Comparison of ENCODE assay signal across 16 mouse cellular contexts in genomic region chr10:17355476-17355875, GRCm38 (mm10).
DNase-seq lines count a peak whose midpoint lies in the region; ATAC-seq lines count a peak whose summit lies in the region.
"Had no signal": no experiment of that assay in that cellular context is flagged by ENCODE, and none has a peak within 500 bp of the region (broad histone marks: within the 10 kb centered on the region; RNA-seq: fewer than 3 reads in every experiment).

No protein-coding gene starts in this region.

- H3K9me3 ChIP-seq in forebrain, embryonic 14.5 days (replicated peaks; ENCODE audit: control insufficient read depth, low read length), result no peaks in the 10 kb centered on the region
- H3K9me3 ChIP-seq in forebrain, embryonic 11.5 days (ENCODE audit: control insufficient read depth, low read length), result no peaks in the 10 kb centered on the region
- H3K9me3 ChIP-seq in kidney, embryonic 15.5 days (replicated peaks), result no peaks in the 10 kb centered on the region
- H3K9me3 ChIP-seq in kidney, embryonic 14.5 days (ENCODE audit: control insufficient read depth, low read length), result no peaks in the 10 kb centered on the region
- H3K9me3 ChIP-seq: heart, embryonic 12.5 days; hindbrain, embryonic 15.5 days; liver, embryonic 15.5 days; midbrain, embryonic 12.5 days had no signal

- no peaks in the 10 kb centered on the region for H3K36me3 ChIP-seq in forebrain, embryonic 14.5 days (ENCODE audit: control insufficient read depth, insufficient read depth, low read length)
- H3K36me3 ChIP-seq in forebrain, embryonic 11.5 days (ENCODE audit: control insufficient read depth, insufficient read depth, low read length), result no peaks in the 10 kb centered on the region
- H3K36me3 ChIP-seq in kidney, embryonic 15.5 days, result no peaks in the 10 kb centered on the region
- no peaks in the 10 kb centered on the region for H3K36me3 ChIP-seq in kidney, embryonic 14.5 days (ENCODE audit: control insufficient read depth, insufficient read depth, low read length)
- H3K36me3 ChIP-seq: heart, embryonic 12.5 days; hindbrain, embryonic 15.5 days; liver, embryonic 15.5 days; midbrain, embryonic 12.5 days had no signal

- no peak overlapping the region for H3K9ac ChIP-seq in forebrain, embryonic 14.5 days (ENCODE audit: low read length)
- H3K9ac ChIP-seq in forebrain, embryonic 11.5 days (ENCODE audit: low read length), result no peak overlapping the region
- H3K9ac ChIP-seq in kidney, embryonic 15.5 days, result no peak overlapping the region
- no peak overlapping the region for H3K9ac ChIP-seq in kidney, embryonic 14.5 days (ENCODE audit: low read depth, low read length)
- H3K9ac ChIP-seq: heart, embryonic 12.5 days; hindbrain, embryonic 15.5 days; liver, embryonic 15.5 days; midbrain, embryonic 12.5 days had no signal

- H3K4me3 ChIP-seq in forebrain, embryonic 14.5 days (ENCODE audit: low read depth, low read length), result no peak overlapping the region
- H3K4me3 ChIP-seq in forebrain, embryonic 11.5 days (ENCODE audit: low read depth, low read length), result no peak overlapping the region
- H3K4me3 ChIP-seq in kidney, embryonic 15.5 days (replicated peaks), result no peak overlapping the region
- H3K4me3 ChIP-seq in kidney, embryonic 14.5 days (ENCODE audit: low read length), result no peak overlapping the region
- H3K4me3 ChIP-seq: heart, embryonic 12.5 days; hindbrain, embryonic 15.5 days; layer of hippocampus, adult 2 months; liver, embryonic 15.5 days; midbrain, embryonic 12.5 days had no signal

- no peak for ATAC-seq in forebrain, embryonic 14.5 days
- ATAC-seq in forebrain, embryonic 11.5 days (replicated peaks; ENCODE audit: low FRiP score), result no peak
- no peak for ATAC-seq in kidney, embryonic 15.5 days (replicated peaks; ENCODE audit: low FRiP score)
- ATAC-seq in kidney, embryonic 14.5 days (ENCODE audit: low FRiP score, low TSS enrichment), result no peak
- ATAC-seq: activated CD4-positive, CD25-positive, alpha-beta regulatory T cell, adult 4 months had no signal

- H3K27me3 ChIP-seq in forebrain, embryonic 14.5 days (replicated peaks; ENCODE audit: control insufficient read depth, insufficient read depth, low read length), result no peaks in the 10 kb centered on the region
- H3K27me3 ChIP-seq in forebrain, embryonic 11.5 days (ENCODE audit: control insufficient read depth, insufficient read depth, low read length), result no peaks in the 10 kb centered on the region
- no peaks in the 10 kb centered on the region for H3K27me3 ChIP-seq in kidney, embryonic 15.5 days
- H3K27me3 ChIP-seq in kidney, embryonic 14.5 days (ENCODE audit: control insufficient read depth, insufficient read depth, low read length), result no peaks in the 10 kb centered on the region
- H3K27me3 ChIP-seq: heart, embryonic 12.5 days; hindbrain, embryonic 15.5 days; liver, embryonic 15.5 days; midbrain, embryonic 12.5 days had no signal

- 9% methylated on average over 4 of the region's 4 CpGs for WGBS in forebrain, embryonic 14.5 days
- WGBS in forebrain, embryonic 11.5 days, result 14% methylated on average over 4 of the region's 4 CpGs
- 42% methylated on average over 4 of the region's 4 CpGs for WGBS in kidney, embryonic 15.5 days
- 43% methylated on average over 4 of the region's 4 CpGs for WGBS in kidney, embryonic 14.5 days

- no peak overlapping the region for H3K27ac ChIP-seq in forebrain, embryonic 14.5 days (ENCODE audit: low read depth, low read length)
- H3K27ac ChIP-seq in forebrain, embryonic 11.5 days (ENCODE audit: low read depth, low read length), result no peak overlapping the region
- peak overlapping the region; percentile 18; the same call in 1 of the 2 replicates for H3K27ac ChIP-seq in kidney, embryonic 15.5 days
- H3K27ac ChIP-seq in kidney, embryonic 14.5 days (ENCODE audit: low read depth, low read length), result no peak overlapping the region
- H3K27ac ChIP-seq: hindbrain, embryonic 15.5 days; layer of hippocampus, adult 2 months; liver, embryonic 15.5 days; midbrain, embryonic 12.5 days had no signal

- peak; percentile 45 for DNase-seq in forebrain, embryonic 14.5 days (ENCODE audit: low spot score)
- DNase-seq in forebrain, embryonic 11.5 days (ENCODE audit: low spot score), result no peak
- peak; percentile 36 for DNase-seq in urinary bladder, postnatal 14 days (ENCODE audit: low spot score)
- DNase-seq in urinary bladder, postnatal 25 days (ENCODE audit: low spot score), result no peak
- DNase-seq in spleen, adult 18-20 months, result no peak
- no peak for DNase-seq in spleen, postnatal 4 days (ENCODE audit: low spot score in 2 of 2)
- DNase-seq: cerebellum, postnatal 36 days; thymus, postnatal 36 days had no signal

- no peak overlapping the region for H3K4me2 ChIP-seq in forebrain, embryonic 14.5 days (ENCODE audit: low read length)
- no peak overlapping the region for H3K4me2 ChIP-seq in forebrain, embryonic 11.5 days (ENCODE audit: low read depth, low read length, severe bottlenecking)
- no peak overlapping the region for H3K4me2 ChIP-seq in kidney, embryonic 15.5 days
- no peak overlapping the region for H3K4me2 ChIP-seq in kidney, embryonic 14.5 days (replicated peaks; ENCODE audit: low read depth, low read length)
- H3K4me2 ChIP-seq: heart, embryonic 12.5 days; hindbrain, embryonic 15.5 days; liver, embryonic 15.5 days; midbrain, embryonic 12.5 days had no signal

- peaks cover 7% of the 10 kb centered on the region; the same call in 1 of the 2 replicates for H3K4me1 ChIP-seq in forebrain, embryonic 14.5 days (ENCODE audit: control insufficient read depth, insufficient read depth, low read length)
- H3K4me1 ChIP-seq in forebrain, embryonic 11.5 days (replicated peaks; ENCODE audit: control insufficient read depth, insufficient read depth, low read length), result peaks cover 4% of the 10 kb centered on the region
- peaks cover 8% of the 10 kb centered on the region for H3K4me1 ChIP-seq in kidney, embryonic 15.5 days
- H3K4me1 ChIP-seq in kidney, embryonic 14.5 days (ENCODE audit: control insufficient read depth, insufficient read depth, low read length), result peaks cover 3% of the 10 kb centered on the region; the same call in 1 of the 2 replicates
- H3K4me1 ChIP-seq: heart, embryonic 12.5 days; liver, embryonic 15.5 days had no signal

Comparison
In these comparisons a context has a peak if more than half of its experiments do, and no peak if none do; other contexts are left out.
1. DNase-seq: peak in forebrain, embryonic 14.5 days (single experiment) and urinary bladder, postnatal 14 days (single experiment); none in forebrain, embryonic 11.5 days (single experiment), urinary bladder, postnatal 25 days (single experiment), spleen, adult 18-20 months (0 of 2) and spleen, postnatal 4 days (0 of 2).